Mouse (Mus musculus) kidney, adult 2 months (tissue): ENCODE measurements around the gene Olfr809. TPM values are rescaled to one million over a fixed set of nuclear protein-coding genes. Genes with fewer than 3 reads are reported as not detected.

ENCODE experiments used
- DNase-seq: peaks from one replicate; pipeline ENCODE4 v3.0.0; 2021
- H3K27ac ChIP-seq: fragments of 200-500 bp; 2 replicates; pipeline ENCODE4 v1.5.1; 2012; ENCODE audit warnings: low read depth, low read length, control low read depth, inconsistent platforms; ENCODE audit not compliant: insufficient read depth
- H3K27me3 ChIP-seq: fragments of 200-500 bp; replicated peaks from 2 replicates; pipeline ENCODE4 v1.6.1; 2012; ENCODE audit warnings: mild to moderate bottlenecking, moderate library complexity, low read length, inconsistent platforms; ENCODE audit not compliant: control insufficient read depth, insufficient read depth
- H3K36me3 ChIP-seq: fragments of 200-500 bp; 2 replicates; pipeline ENCODE4 v1.6.1; 2012; ENCODE audit warnings: mild to moderate bottlenecking, moderate library complexity, low read length, inconsistent platforms; ENCODE audit not compliant: control insufficient read depth, insufficient read depth
- H3K4me1 ChIP-seq: fragments of 200-500 bp; 2 replicates; pipeline ENCODE4 v1.6.1; 2011; ENCODE audit warnings: low read length; ENCODE audit not compliant: control insufficient read depth, insufficient read depth
- H3K4me3 ChIP-seq: fragments of 200-500 bp; 2 replicates; pipeline ENCODE4 v1.5.1; 2011; ENCODE audit warnings: mild to moderate bottlenecking, low read depth, low read length, control low read depth; ENCODE audit not compliant: insufficient read depth
- CTCF ChIP-seq: fragments of 200-500 bp; conservative IDR thresholded peaks from 2 replicates; pipeline ENCODE4 v1.5.1; 2011; ENCODE audit warnings: low read depth, mild to moderate bottlenecking, control low read depth, low read length, moderate library complexity, mixed read lengths; ENCODE audit not compliant: insufficient read depth, insufficient read length
- POLR2A ChIP-seq: fragments of 200-500 bp; IDR thresholded peaks from one replicate; pipeline ENCODE4 v1.6.1; 2011; ENCODE audit warnings: low read depth, low read length, control low read depth
- WGBS: fragments of 180-500 bp; shearing (Covaris S2); methylation state at CpG from one replicate; pipeline ENCODE4 v1.1.7; 2018; 5-methylcytosine and 5-hydroxymethylcytosine counted together
- polyA plus RNA-seq: library from polyadenylated mRNA; depleted of rRNA; stranded (reverse); fragments of >200 nt; gene quantifications from 2 replicates; pipeline ENCODE4 v1.2.3, GENCODE M21; 2012; rRNA removed

The Olfr809 gene
- not detected in 2 replicates for polyA plus RNA-seq

GRCm38 (mm10) chr10:129774338-129774737 is at the start of gene Olfr809:
Olfr809 (plus strand) TSS chr10:129774638.
- DNase-seq: no peak
- Histone ChIP-seq H3K4me3 (no peak within 1 kb of the TSS), H3K4me1 (no peaks in the 10 kb centered on the region), H3K27me3 (no peaks in the 10 kb centered on the region), H3K27ac (no peak within 1 kb of the TSS), H3K36me3 (no peaks in the 10 kb centered on the region)
- no peak for TF ChIP-seq POLR2A
- TF ChIP-seq CTCF: no peak

GRCm38 (mm10) chr10:129729275-129729674 is 45.2 kb upstream of the Olfr809 start, which contains the start of gene Olfr805:
Olfr805 (minus strand) TSS chr10:129729375.
- no peak for TF ChIP-seq CTCF
- Histone ChIP-seq H3K27me3 (no peaks in the 10 kb centered on the region), H3K36me3 (no peaks in the 10 kb centered on the region), H3K27ac (no peak within 1 kb of the TSS), H3K4me3 (no peak within 1 kb of the TSS), H3K4me1 (no peaks in the 10 kb centered on the region)
- WGBS: 96% methylated on average over 2 of the region's 2 CpGs
- DNase-seq: no peak

GRCm38 (mm10) chr10:129741821-129742220 is 32.6 kb upstream of the Olfr809 start, which contains the start of gene Olfr806:
Olfr806 (minus strand) TSS chr10:129741921.
- no peaks in the 10 kb centered on the region for H3K27me3 ChIP-seq
- no peak within 1 kb of the TSS for H3K27ac ChIP-seq
- DNase-seq: no peak
- no peaks in the 10 kb centered on the region for H3K36me3 ChIP-seq
- no peak for TF ChIP-seq POLR2A
- TF ChIP-seq CTCF: no peak
- H3K4me3 ChIP-seq: no peak within 1 kb of the TSS
- H3K4me1 ChIP-seq: no peaks in the 10 kb centered on the region

DNA sequence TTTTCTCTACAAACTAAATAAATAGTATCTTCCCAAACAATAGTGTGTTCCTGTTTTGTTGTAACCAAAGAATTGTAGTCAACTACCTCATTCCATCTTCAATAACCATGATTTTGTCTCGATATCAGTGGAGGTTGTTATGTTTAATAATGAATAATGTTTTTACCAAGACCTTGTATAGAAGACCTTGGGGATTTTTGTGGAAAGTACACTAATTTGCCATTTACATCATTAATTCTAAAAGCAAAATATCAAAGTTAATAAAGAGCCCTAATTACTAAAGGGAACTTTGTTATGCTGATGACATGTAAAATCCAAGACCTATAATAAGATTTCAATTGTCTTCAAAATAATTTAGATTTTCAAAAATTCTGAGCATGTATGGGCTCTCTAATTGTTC is 16.7 kb upstream of the Olfr809 start, which contains the start of gene Olfr807:
TSS of gene Olfr807 (minus strand) at position 101 of the 400 bp plus-strand sequence.
- WGBS: 75% methylated on average over 1 of the region's 1 CpGs
- DNase-seq: no peak

DNA sequence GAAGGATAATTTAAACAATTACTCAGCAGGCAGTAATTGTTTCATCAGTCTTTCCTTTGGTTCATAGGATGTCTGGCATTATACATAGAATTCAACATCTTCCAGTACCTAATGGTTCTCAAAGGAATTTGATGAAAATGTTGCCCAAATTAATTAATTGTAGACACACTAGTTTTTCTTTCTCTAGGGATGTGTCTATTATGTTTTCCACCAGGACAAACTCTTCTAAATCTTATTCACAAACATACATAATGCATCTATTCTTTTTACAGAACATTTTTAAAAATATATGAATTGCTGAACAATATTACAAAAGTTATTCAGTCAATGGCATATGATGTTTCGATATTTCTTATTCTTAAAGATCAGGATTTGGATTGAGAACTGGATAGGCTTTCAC is 9.3 kb upstream of the Olfr809 start, which contains the start of gene Olfr808:
TSS of gene Olfr808 (plus strand) at position 301 of the 400 bp plus-strand sequence.
- Histone ChIP-seq H3K4me3 (no peak within 1 kb of the TSS), H3K27ac (no peak within 1 kb of the TSS), H3K4me1 (no peaks in the 10 kb centered on the region), H3K36me3 (no peaks in the 10 kb centered on the region), H3K27me3 (no peaks in the 10 kb centered on the region)
- TF ChIP-seq POLR2A (no peak), CTCF (no peak)
- 85% methylated on average over 1 of the region's 1 CpGs for WGBS
- DNase-seq: no peak

More for the DNA sequence above, 16.7 kb upstream of the Olfr809 start, which contains the start of gene Olfr807:
- no peaks in the 10 kb centered on the region for H3K27me3 ChIP-seq
- TF ChIP-seq CTCF (no peak), POLR2A (no peak)
- no peak within 1 kb of the TSS for H3K4me3 ChIP-seq
- H3K27ac ChIP-seq: no peak within 1 kb of the TSS
- no peaks in the 10 kb centered on the region for H3K4me1 ChIP-seq
- no peaks in the 10 kb centered on the region for H3K36me3 ChIP-seq

DNA sequence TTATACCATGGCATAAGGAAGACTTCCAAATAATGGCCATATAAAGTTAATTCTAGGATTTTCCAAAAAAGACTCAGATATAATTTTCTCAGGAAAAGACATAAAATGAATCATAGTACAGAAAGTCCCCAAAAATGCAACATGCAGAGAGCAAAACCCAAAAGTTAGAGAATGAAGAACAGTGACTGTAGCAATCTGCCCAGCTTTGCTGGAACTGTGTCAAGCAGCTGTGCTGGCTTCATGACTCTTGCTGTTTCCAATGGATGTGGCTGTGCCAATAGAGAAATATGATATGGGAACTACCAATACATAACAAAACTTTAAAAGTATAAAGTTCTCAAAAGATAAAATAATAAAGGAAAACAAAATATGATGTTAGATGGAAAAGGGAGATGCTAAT is 3.7 kb downstream of the Olfr809 start:
- TF ChIP-seq CTCF: no peak
- TF ChIP-seq POLR2A: no peak
- Histone ChIP-seq H3K4me3 (no peak overlapping the region), H3K27me3 (no peaks in the 10 kb centered on the region), H3K27ac (no peak overlapping the region), H3K36me3 (no peaks in the 10 kb centered on the region), H3K4me1 (no peaks in the 10 kb centered on the region)
- DNase-seq: no peak

DNA sequence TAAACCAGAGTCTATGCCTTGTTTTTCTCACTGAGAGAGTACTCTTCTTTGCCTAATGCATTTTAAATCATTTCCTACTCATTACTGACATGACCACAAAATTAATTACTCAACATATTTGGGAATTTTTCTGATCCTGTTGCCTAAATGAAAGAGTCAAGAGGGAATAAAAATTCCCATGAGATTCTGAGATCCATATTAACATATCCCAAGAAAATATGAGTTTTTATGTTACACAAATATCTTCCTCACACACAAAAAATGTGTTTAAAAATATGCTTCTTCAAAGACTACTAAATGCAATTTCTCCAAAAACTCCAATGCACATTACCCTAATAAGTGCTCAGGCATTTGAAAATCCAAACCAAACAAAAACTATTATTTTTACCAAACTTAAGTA is 20.4 kb downstream of the Olfr809 start, which contains the start of gene Olfr810:
TSS of gene Olfr810 (minus strand) at position 101 of the 400 bp plus-strand sequence.
- Histone ChIP-seq H3K27ac (no peak within 1 kb of the TSS), H3K36me3 (no peaks in the 10 kb centered on the region), H3K4me3 (no peak within 1 kb of the TSS), H3K27me3 (no peaks in the 10 kb centered on the region), H3K4me1 (no peaks in the 10 kb centered on the region)
- no peak for DNase-seq
- TF ChIP-seq POLR2A (no peak), CTCF (no peak)
